Mouse (Mus musculus): ENCODE results near the gene Snx22.

Snx22 gene

GRCm38 (mm10) chr9:66068971-66069391 is 538 bp downstream of the Snx22 start:
- DNase-seq (ENCODE audit: low read depth, low spot score), result no peak

DNA sequence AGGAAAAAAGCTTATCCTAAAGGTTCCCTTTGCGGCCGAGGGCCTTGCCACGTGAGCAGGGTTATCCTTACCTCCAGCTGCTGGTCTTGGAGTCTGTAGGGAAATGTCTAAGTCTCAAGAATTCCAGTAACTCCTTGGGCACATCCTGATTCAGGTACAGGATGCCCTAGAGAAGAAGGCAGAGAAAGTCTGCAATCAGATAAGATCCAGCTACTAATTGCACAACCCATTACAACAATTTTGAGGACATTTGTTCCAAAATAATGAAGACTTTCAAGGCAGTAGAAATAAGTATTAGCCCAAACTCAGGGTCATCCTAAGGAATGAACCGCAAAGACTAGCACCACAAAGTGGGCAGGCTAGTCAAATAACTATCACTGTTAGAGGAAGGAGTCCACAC is 1.5 kb downstream of the Snx22 start:
- no peak for DNase-seq (ENCODE audit: low read depth, low spot score)

DNA sequence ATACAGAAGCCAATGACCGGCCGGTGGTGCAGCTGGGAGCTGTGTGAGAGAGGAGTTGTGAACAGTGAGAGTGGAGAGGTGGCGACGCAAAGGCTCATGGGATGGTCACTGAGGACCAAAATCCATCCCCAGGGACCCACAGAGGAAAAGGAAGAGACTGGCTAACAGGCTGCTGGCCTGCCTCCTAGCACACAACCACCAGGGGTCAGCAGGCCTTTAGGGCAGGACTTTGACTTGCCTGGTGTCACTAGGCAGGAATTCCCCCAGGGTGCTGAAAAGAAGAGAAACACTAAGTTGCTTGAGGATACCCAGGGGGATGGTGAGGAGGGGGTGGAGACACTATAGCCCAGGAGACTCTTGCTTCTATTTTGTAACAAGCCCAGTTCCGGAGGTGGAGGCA is 2.0 kb downstream of the Snx22 start:
- DNase-seq (ENCODE audit: low read depth, low spot score), result no peak

DNA sequence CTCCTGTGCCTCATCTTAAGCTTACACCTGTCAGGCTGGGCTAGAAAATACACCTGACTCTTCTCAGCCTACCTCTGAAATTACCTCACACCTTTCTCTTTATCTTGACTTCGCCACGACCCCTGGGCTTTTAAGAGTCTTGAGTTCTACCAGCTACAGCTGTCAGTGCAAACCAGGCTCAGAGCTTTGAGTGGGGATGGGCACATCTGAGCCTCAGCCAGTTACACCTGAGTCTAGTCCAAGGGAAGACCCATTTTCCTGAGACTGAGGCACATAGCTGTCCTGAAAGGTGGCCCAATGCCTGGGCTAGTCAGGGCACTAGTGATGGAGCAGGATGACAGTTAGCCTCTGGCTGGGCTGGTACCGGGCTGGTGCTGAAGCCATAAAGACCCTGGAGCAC is 2.7 kb downstream of the Snx22 start:
- DNase-seq (ENCODE audit: low read depth, low spot score), result no peak

- DNase-seq (ENCODE audit: low read depth, low spot score), result no peak
Observed at GRCm38 (mm10) chr9:66064316-66064715, 5.2 kb downstream of the Snx22 start.

DNA sequence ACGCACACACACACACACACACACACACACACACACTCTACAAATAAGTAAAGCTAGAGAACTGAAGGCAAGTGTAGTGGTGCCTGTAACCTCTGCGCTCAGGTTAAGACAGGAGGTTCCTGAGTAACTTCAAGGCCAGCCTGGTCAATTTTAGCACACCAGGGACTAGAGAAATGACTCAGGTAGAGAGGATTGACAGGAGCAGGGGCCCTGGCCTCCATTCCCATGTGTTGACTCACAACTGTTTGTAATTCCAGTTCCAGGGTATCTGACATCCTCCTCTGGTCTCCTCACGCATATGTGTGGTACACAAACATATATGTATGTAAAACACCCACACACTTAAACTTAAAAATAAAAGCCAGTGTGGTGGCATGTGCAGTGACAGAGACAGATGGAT is 6.1 kb downstream of the Snx22 start:
- DNase-seq (ENCODE audit: low read depth, low spot score), result no peak

GRCm38 (mm10) chr9:66061656-66062055 is 7.9 kb downstream of the Snx22 start:
- no peak for DNase-seq (ENCODE audit: low read depth, low spot score)

GRCm38 (mm10) chr9:66060986-66061385 is 8.5 kb downstream of the Snx22 start:
- DNase-seq (ENCODE audit: low read depth, low spot score), result no peak

GRCm38 (mm10) chr9:66060308-66060647 is 9.2 kb downstream of the Snx22 start:
- no peak for DNase-seq (ENCODE audit: low read depth, low spot score)

DNA sequence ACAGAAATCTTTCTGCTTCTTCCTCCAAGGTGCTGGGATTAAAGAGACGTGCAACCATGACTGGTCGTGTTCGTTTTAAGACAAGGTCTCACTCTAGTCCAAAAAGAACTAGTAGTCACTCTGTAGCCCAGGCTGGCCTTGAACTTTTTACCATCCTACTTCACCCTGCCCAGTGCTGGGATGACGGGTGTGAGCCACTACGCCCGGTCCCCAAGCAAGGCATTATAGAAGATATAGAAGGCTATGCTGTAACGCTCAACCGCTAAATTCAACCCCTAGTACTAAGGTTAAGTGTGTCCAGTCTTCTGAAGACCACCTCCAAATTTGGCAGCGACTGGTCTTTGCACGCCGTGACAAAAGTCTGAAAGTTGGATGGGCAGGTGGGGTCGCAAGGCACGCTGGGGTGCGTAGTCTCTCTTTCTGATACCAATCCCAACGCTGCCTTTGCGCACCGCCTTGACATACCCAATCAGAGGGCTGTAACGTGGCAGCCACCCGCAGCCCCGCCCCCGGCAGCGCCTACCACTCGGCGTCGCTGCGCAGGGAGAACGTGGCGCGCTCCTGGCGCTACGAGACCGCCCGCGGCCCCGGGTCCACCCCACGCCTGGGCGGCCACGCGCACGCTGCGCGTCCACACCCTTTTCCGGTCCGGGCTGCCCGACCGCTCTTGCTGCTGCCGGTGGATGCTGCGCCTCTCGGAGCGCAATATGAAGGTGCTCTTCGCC is 9.8 kb downstream of the Snx22 start, which contains the start of gene Ppib:
Gene Ppib (plus strand): TSS at position 640 of the 725 bp plus-strand sequence.
- peak; percentile 90 for DNase-seq (ENCODE audit: low read depth, low spot score)

DNA sequence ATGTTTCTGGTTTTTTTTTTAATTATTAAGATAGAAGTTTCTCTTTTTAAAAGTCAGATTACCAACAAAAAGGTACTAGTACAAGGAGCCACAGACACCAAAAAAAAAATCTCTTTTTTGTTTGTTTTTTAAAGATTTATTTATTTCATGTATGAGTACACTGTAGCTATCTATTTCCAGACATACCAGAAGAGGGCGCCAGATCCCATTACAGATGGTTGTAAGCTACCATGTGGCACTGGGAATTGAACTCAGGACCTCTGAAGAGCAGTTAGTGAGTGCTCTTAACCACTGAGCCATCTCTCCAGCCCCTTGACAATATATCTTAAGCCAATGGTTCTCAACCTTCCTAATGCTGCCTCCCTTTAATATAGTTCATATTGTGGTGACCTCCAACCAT is 15.9 kb downstream of the Snx22 start:
- DNase-seq (ENCODE audit: low read depth, low spot score), result no peak

DNA sequence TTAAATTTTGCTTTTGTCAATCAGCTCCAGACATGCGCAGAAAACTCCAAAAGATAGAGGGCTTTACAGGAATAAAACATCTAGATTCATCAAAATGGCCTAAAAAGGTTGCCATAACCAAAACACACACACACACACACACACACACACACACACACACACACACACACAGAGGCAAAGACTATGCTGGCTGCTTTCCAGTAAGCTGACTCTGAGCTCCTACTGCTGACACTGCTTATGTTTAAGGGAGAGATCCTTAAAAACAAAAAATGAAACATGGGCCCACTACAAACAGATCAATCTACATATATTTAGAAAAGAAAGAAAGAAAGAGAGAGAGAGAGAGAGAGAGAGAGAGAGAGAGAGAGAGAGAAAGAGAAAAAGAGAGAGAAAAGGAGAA is 16.8 kb downstream of the Snx22 start:
- DNase-seq (ENCODE audit: low read depth, low spot score), result no peak

GRCm38 (mm10) chr9:66051493-66051892 is 18.0 kb downstream of the Snx22 start:
- DNase-seq (ENCODE audit: low read depth, low spot score), result no peak

GRCm38 (mm10) chr9:66049931-66050601 is 19.5 kb downstream of the Snx22 start:
- no peak for DNase-seq (ENCODE audit: low read depth, low spot score)

- DNase-seq (ENCODE audit: low read depth, low spot score), result no peak
Observed at GRCm38 (mm10) chr9:66043241-66043640, 26.3 kb downstream of the Snx22 start.

DNA sequence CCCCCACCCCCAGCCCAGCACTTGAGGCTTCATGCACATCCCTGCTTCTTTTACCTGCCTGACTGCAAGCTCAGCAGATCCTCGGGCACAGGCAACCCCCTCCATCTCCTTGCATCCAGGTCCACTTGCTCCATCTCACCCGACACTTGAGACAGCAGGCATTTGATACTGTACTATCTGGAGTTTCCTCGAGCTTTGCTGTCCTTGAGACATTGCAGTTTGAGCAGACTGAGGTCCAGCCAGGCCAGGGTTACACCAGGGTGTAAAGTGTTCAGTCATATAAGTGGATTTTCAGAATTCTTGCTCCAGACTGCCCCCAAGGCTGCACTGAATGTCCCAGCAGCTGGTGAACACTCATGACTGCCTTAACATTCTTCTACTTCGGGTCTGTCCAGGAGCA is 27.2 kb downstream of the Snx22 start:
- no peak for DNase-seq (ENCODE audit: low read depth, low spot score)

DNA sequence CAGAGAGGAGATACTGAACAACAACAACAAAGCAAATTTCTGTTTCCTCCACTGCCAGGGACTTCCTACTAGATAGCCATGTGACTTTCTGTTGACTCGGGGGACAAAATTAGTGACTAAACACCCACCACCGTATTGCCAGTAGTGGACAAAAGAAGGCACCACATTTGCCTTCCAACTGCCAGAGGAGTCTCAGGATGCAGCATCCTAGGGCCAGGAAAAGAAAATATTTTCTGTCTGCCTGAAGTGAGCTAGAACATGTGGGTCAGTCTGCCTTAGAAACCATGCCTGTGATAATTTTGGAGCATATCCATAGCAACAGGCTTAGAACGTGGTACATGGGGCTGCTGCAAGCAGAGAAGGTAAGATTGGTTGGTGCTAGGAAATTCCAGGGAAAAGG is 28.7 kb downstream of the Snx22 start:
- no peak for DNase-seq (ENCODE audit: low read depth, low spot score)

DNA sequence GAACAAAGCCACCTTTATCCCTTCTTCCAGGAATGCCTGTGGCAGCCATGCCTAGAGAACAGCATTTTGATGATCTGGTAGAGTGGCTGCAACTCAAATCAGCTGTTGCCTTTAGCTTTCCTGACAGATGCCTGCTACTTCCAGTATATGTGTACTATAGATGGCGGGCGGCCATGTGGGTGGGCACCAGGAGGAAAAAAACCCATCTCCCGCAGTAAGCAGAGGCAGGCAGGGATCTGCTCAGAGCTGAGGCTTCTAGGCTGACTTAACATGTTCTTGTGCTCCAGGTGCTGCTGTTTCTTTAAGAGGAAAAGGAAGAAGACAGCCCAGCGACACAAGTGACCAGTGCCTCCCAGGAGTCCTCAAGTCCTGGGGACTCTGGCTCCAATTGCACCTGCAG is 30.2 kb downstream of the Snx22 start:
- no peak for DNase-seq (ENCODE audit: low read depth, low spot score)

GRCm38 (mm10) chr9:66038581-66038980 is 30.9 kb downstream of the Snx22 start:
- DNase-seq (ENCODE audit: low read depth, low spot score), result no peak

DNA sequence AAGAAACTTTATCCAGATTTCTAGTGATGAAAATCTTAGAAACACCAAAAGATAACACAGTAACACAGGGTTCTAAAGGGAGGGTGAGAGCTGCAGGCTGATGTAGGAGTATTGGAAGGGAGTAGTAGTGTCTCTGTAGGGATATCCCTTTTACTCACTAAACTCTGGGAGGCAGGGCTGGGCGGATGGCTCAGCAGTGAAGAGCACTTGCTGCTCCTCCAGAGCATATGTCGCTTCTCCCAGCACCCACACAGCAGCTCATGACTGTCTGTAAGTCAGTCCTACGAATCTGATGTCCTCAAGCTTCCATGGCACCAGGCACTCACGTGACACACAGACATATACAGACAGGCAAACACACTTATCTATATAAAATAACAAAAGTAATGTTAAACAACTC is 31.4 kb downstream of the Snx22 start:
- no peak for DNase-seq (ENCODE audit: low read depth, low spot score)

DNA sequence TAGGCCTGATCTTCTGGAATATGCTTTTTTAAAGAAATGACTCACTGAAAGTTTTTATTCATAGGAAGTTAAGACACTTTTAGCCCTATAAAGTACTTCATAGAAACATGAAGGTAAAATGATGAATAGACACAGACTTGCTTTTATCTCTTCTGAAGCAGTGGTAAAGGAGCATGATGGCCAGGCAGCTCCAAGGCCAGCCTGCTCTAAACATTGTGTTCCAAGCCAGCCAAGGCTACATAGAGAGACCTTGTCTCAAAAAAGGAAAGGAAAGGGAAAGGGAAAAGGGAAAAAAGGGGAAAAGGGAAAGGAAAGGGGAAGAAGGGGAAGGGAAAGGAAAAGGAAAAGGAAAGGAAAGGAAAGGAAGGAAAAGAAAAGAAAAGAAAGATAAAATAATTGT is 48.9 kb downstream of the Snx22 start:
- DNase-seq (ENCODE audit: low read depth, low spot score), result no peak
